ENCODE assay signal across 22 mouse cellular contexts in genomic region chr16:89633917-89634601, GRCm38 (mm10).
DNase-seq lines count a peak whose midpoint lies in the region; ATAC-seq lines count a peak whose summit lies in the region.
"Had no signal": no experiment of that assay in that cellular context is flagged by ENCODE, and none has a peak within 500 bp of the region (broad histone marks: within the 10 kb centered on the region; RNA-seq: fewer than 3 reads in every experiment).

No protein-coding gene starts in this region.

- no peaks in the 10 kb centered on the region; the same call in 1 of the 2 replicates for H3K4me1 ChIP-seq in hindbrain, embryonic 10.5 days (replicated peaks)
- no peaks in the 10 kb centered on the region for H3K4me1 ChIP-seq in hindbrain, embryonic 12.5 days
- peaks cover 22% of the 10 kb centered on the region for H3K4me1 ChIP-seq in limb, embryonic 10.5 days
- H3K4me1 ChIP-seq in intestine, embryonic 16.5 days (ENCODE audit: control insufficient read depth, insufficient read depth, low read length) = no peaks in the 10 kb centered on the region
- H3K4me1 ChIP-seq: embryonic facial prominence, embryonic 13.5 days; heart, embryonic 10.5 days; midbrain, embryonic 13.5 days had no signal

- no peaks in the 10 kb centered on the region for H3K9me3 ChIP-seq in hindbrain, embryonic 10.5 days
- no peaks in the 10 kb centered on the region for H3K9me3 ChIP-seq in hindbrain, embryonic 12.5 days (replicated peaks)
- no peaks in the 10 kb centered on the region for H3K9me3 ChIP-seq in limb, embryonic 10.5 days (replicated peaks)
- H3K9me3 ChIP-seq in intestine, embryonic 16.5 days (ENCODE audit: control insufficient read depth, low read length) = no peaks in the 10 kb centered on the region
- H3K9me3 ChIP-seq: embryonic facial prominence, embryonic 13.5 days; heart, embryonic 10.5 days; midbrain, embryonic 13.5 days had no signal

- WGBS in hindbrain, embryonic 10.5 days = 45% methylated on average over 9 of the region's 9 CpGs
- 42% methylated on average over 9 of the region's 9 CpGs for WGBS in hindbrain, embryonic 12.5 days
- WGBS in limb, embryonic 10.5 days = 28% methylated on average over 9 of the region's 9 CpGs
- 45% methylated on average over 9 of the region's 9 CpGs for WGBS in intestine, embryonic 16.5 days

- DNase-seq in hindbrain, embryonic 10.5 days (ENCODE audit: low spot score) = peak; percentile 29
- DNase-seq in kidney, postnatal 4 days = peak; percentile 16 to 27
- no peak for DNase-seq in kidney, postnatal 25 days
- DNase-seq in embryo, embryonic 11 days = peak; percentile 43
- DNase-seq in limb, embryonic 10.5 days (ENCODE audit: low spot score) = peak; percentile 48
- no peak for DNase-seq in spleen, postnatal 14 days (ENCODE audit: low spot score in 2 of 2)
- DNase-seq: adrenal gland, postnatal 14 days; cerebellum, adult 11-12 months; cerebellum, postnatal 14 days; gastrocnemius, postnatal 14 days; thymus, postnatal 14 days had no signal

- H3K4me3 ChIP-seq in hindbrain, embryonic 10.5 days = no peak overlapping the region
- H3K4me3 ChIP-seq in hindbrain, embryonic 12.5 days = no peak overlapping the region
- H3K4me3 ChIP-seq in limb, embryonic 10.5 days = no peak overlapping the region
- H3K4me3 ChIP-seq in intestine, embryonic 16.5 days (ENCODE audit: low read length) = no peak overlapping the region
- H3K4me3 ChIP-seq: embryonic facial prominence, embryonic 13.5 days; heart, embryonic 10.5 days; midbrain, embryonic 13.5 days; myocyte had no signal

- no peak overlapping the region for H3K4me2 ChIP-seq in hindbrain, embryonic 12.5 days (replicated peaks)
- no peak overlapping the region for H3K4me2 ChIP-seq in intestine, embryonic 16.5 days (ENCODE audit: low read depth, low read length)
- H3K4me2 ChIP-seq: embryonic facial prominence, embryonic 13.5 days; midbrain, embryonic 13.5 days had no signal

- H3K36me3 ChIP-seq in hindbrain, embryonic 10.5 days = no peaks in the 10 kb centered on the region
- no peaks in the 10 kb centered on the region for H3K36me3 ChIP-seq in hindbrain, embryonic 12.5 days
- H3K36me3 ChIP-seq in limb, embryonic 10.5 days = no peaks in the 10 kb centered on the region
- H3K36me3 ChIP-seq in intestine, embryonic 16.5 days (ENCODE audit: control insufficient read depth, insufficient read depth, low read length) = no peaks in the 10 kb centered on the region
- H3K36me3 ChIP-seq: embryonic facial prominence, embryonic 13.5 days; heart, embryonic 10.5 days; midbrain, embryonic 13.5 days had no signal

- no peak for ATAC-seq in hindbrain, embryonic 12.5 days (ENCODE audit: low FRiP score)
- no peak for ATAC-seq in intestine, embryonic 16.5 days
- ATAC-seq: forebrain, embryonic 14.5 days; hindbrain, postnatal 0 days; lung, postnatal 0 days; midbrain, embryonic 13.5 days had no signal

- H3K27me3 ChIP-seq in hindbrain, embryonic 10.5 days (ENCODE audit: insufficient read depth, poor library complexity, severe bottlenecking) = no peaks in the 10 kb centered on the region
- H3K27me3 ChIP-seq in hindbrain, embryonic 12.5 days = no peaks in the 10 kb centered on the region
- H3K27me3 ChIP-seq in limb, embryonic 10.5 days (ENCODE audit: low read depth, poor library complexity, severe bottlenecking) = no peaks in the 10 kb centered on the region
- no peaks in the 10 kb centered on the region for H3K27me3 ChIP-seq in intestine, embryonic 16.5 days (replicated peaks; ENCODE audit: control insufficient read depth, insufficient read depth, low read length)
- H3K27me3 ChIP-seq: CH12.LX; embryonic facial prominence, embryonic 13.5 days; midbrain, embryonic 13.5 days had no signal

- H3K9ac ChIP-seq in hindbrain, embryonic 12.5 days = no peak overlapping the region
- H3K9ac ChIP-seq in intestine, embryonic 16.5 days (ENCODE audit: low read depth, low read length) = no peak overlapping the region
- H3K9ac ChIP-seq: embryonic facial prominence, embryonic 13.5 days; liver, embryonic 14.5 days; midbrain, embryonic 13.5 days had no signal

- H3K27ac ChIP-seq in hindbrain, embryonic 10.5 days = no peak overlapping the region
- H3K27ac ChIP-seq in hindbrain, embryonic 12.5 days = no peak overlapping the region
- H3K27ac ChIP-seq in limb, embryonic 10.5 days = 0 out of 2 replicates have a peak overlapping the region, but pooled peaks have one; percentile 17
- H3K27ac ChIP-seq in intestine, embryonic 16.5 days (ENCODE audit: low read length) = no peak overlapping the region
- H3K27ac ChIP-seq: embryonic facial prominence, embryonic 13.5 days; heart, embryonic 10.5 days; hindbrain, postnatal 0 days; liver, embryonic 14.5 days; midbrain, embryonic 13.5 days had no signal

Comparison
In these comparisons a context has a peak if more than half of its experiments do, and no peak if none do; other contexts are left out.
1. DNase-seq: peak in hindbrain, embryonic 10.5 days (single experiment), kidney, postnatal 4 days (2 of 2), embryo, embryonic 11 days (single experiment) and limb, embryonic 10.5 days (single experiment); none in kidney, postnatal 25 days (0 of 2) and spleen, postnatal 14 days (0 of 2).